Mouse (Mus musculus): ENCODE measurements at regions not wholly inside any gene's neighbourhood (a gene's known extent, or its start where the extent isn't known, plus 50 kb on each side); places are given as distances from the start of the nearest gene placed in this dataset.

- in situ Hi-C loops (cut with MboI, MseI): loop anchor here in 1 of 2 experiments (10.0 kb wide), 1 partner anchor 151 kb away; no protein-coding TSS in a partner anchor
Measured at GRCm38 (mm10) chr12:23325756-23326155, 454.3 kb downstream of the Gm10330 start.

- in situ Hi-C loops (cut with MboI, MseI): loop anchor here (5.0 kb wide), 1 partner anchor 1158 kb away; no protein-coding TSS in a partner anchor
Measured at GRCm38 (mm10) chr12:23315186-23315585, 464.9 kb downstream of the Gm10330 start.
